ENCODE assay signal across 10 mouse cellular contexts in the genomic region with DNA sequence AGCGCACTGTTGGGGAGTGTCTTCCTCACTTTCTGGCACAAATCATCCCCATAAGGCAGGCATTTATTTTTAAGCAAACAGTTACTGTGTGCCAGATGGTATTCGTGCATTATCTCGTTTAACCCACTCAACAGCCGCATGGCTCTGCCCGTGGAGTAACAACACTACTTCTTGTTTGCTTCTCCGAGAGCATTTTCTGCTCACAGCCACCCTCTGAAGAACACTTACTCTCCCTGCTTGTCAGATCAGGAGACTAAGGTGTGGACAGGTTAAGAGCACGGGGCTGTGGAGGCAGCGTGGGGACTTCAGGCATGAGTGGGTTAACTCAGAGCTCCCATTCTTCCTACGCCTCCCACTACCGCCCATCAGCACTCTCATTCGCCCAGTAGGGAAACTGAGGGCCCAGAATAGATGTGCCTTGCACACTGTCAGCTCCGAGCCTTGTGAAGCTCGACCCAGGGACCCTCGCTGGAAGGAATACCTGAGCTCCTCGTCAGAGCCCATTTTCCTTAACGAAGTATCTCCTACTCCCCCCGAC. TPM values are rescaled to one million over a fixed set of nuclear protein-coding genes. Genes with fewer than 3 reads are reported as not detected.
DNase-seq lines count a peak whose midpoint lies in the region; ATAC-seq and TF ChIP-seq lines count a peak whose summit lies in the region.
"Had no signal": no experiment of that assay in that cellular context is flagged by ENCODE, and none has a peak within 500 bp of the region (broad histone marks: within the 10 kb centered on the region; RNA-seq: fewer than 3 reads in every experiment).

No protein-coding gene starts in this region.

- H3K9ac ChIP-seq in midbrain, postnatal 0 days (replicated peaks; ENCODE audit: low read length, poor library complexity, severe bottlenecking) = no peak overlapping the region; the same call in 1 of the 2 replicates
- H3K9ac ChIP-seq: liver, embryonic 15.5 days had no signal

- H3K9me3 ChIP-seq in midbrain, embryonic 10.5 days (replicated peaks) = no peaks in the 10 kb centered on the region
- H3K9me3 ChIP-seq in midbrain, postnatal 0 days (ENCODE audit: low read length) = no peaks in the 10 kb centered on the region
- H3K9me3 ChIP-seq: liver, embryonic 15.5 days had no signal

- 0 out of 2 replicates have a peak overlapping the region, but pooled peaks have one; percentile 0 for H3K27ac ChIP-seq in midbrain, embryonic 10.5 days (replicated peaks)
- no peak overlapping the region for H3K27ac ChIP-seq in midbrain, postnatal 0 days (ENCODE audit: low read depth, low read length)
- H3K27ac ChIP-seq: liver, embryonic 15.5 days had no signal

- no peaks in the 10 kb centered on the region for H3K27me3 ChIP-seq in midbrain, embryonic 10.5 days (ENCODE audit: low read depth, poor library complexity, severe bottlenecking)
- no peaks in the 10 kb centered on the region for H3K27me3 ChIP-seq in midbrain, postnatal 0 days (ENCODE audit: insufficient read depth, low read length)
- H3K27me3 ChIP-seq: CH12.LX; liver, embryonic 15.5 days had no signal

- H3K4me2 ChIP-seq in midbrain, postnatal 0 days (ENCODE audit: low read depth, low read length, poor library complexity, severe bottlenecking) = no peak overlapping the region

- DNase-seq in frontal cortex, adult 2 months (ENCODE audit: extremely low spot score in 1 of 2, low spot score in 1 of 2) = peak; percentile 80 to 81
- DNase-seq in frontal cortex, postnatal 10 days (ENCODE audit: low spot score in 2 of 2) = no peak
- DNase-seq in midbrain, embryonic 10.5 days (ENCODE audit: low spot score) = no peak
- DNase-seq in midbrain, postnatal 0 days (ENCODE audit: low spot score) = no peak
- peak; percentile 68 to 94 for DNase-seq in left cerebral cortex, postnatal 25 days (ENCODE audit: low spot score in 2 of 2)
- DNase-seq in telencephalon, adult 2 months (ENCODE audit: low read depth, low spot score) = peak; percentile 88
- no peak for DNase-seq in spleen, postnatal 14 days (ENCODE audit: low spot score in 2 of 2)
- DNase-seq in thymus, postnatal 10 days (ENCODE audit: low spot score in 2 of 2) = no peak

- H3K36me3 ChIP-seq in midbrain, embryonic 10.5 days = peaks cover 63% of the 10 kb centered on the region
- peaks cover 33% of the 10 kb centered on the region for H3K36me3 ChIP-seq in midbrain, postnatal 0 days (ENCODE audit: insufficient read depth, low read length)

- H3K4me1 ChIP-seq in midbrain, embryonic 10.5 days = peaks cover 37% of the 10 kb centered on the region
- peaks cover 5% of the 10 kb centered on the region; the same call in 1 of the 2 replicates for H3K4me1 ChIP-seq in midbrain, postnatal 0 days (ENCODE audit: insufficient read depth, low read length)

- no peak for TF ChIP-seq CTCF in midbrain, postnatal 0 days (IDR thresholded peaks at IDR 0.05)

- H3K4me3 ChIP-seq in midbrain, embryonic 10.5 days = peak overlapping the region; percentile 2; the same call in 1 of the 2 replicates
- no peak overlapping the region for H3K4me3 ChIP-seq in midbrain, postnatal 0 days (ENCODE audit: low read depth, low read length)
- H3K4me3 ChIP-seq: liver, embryonic 15.5 days had no signal

- intact Hi-C loops in left cerebral cortex, postnatal 25 days (cut with DNase I) = loop anchor here (1.0 to 2.0 kb wide), 3 partner anchors 14 to 58 kb away; a partner anchor contains a TSS

- ATAC-seq in midbrain, postnatal 0 days (ENCODE audit: low FRiP score) = no peak

- WGBS in midbrain, embryonic 10.5 days = 81% methylated on average over 17 of the region's 17 CpGs
- WGBS in midbrain, postnatal 0 days = 77% methylated on average over 17 of the region's 17 CpGs

RNA-seq across cellular contexts. Expression of a gene that starts 3.1 kb away (rescaled TPM):
- polyA plus RNA-seq in frontal cortex, adult 2 months (2012; rRNA removed) = 305 and 314 TPM in 2 replicates
- polyA plus RNA-seq in midbrain, embryonic 10.5 days (2016; fragmentation: Nextera tagmentation; extraction: Ambion mirVana) = 53.8 and 54.9 TPM in 2 replicates
- 121 and 145 TPM in 2 replicates for total RNA-seq in midbrain, postnatal 0 days (2014; rRNA removed)
- 120 and 125 TPM in 2 replicates for polyA plus RNA-seq in midbrain, postnatal 0 days (2015; fragmentation: Nextera tagmentation; extraction: Ambion mirVana)
- 100 to 1,000 TPM; 148 to 165 TPM for total RNA-seq in left cerebral cortex, postnatal 25 days (2021)

RNA-seq across cellular contexts. Expression of a gene that starts 3.6 kb away (rescaled TPM):
- polyA plus RNA-seq in frontal cortex, adult 2 months (2012; rRNA removed) = 4.4 and 6.4 TPM in 2 replicates
- 0.68 and 1.1 TPM in 2 replicates for polyA plus RNA-seq in midbrain, embryonic 10.5 days (2016; fragmentation: Nextera tagmentation; extraction: Ambion mirVana)
- 0.66 TPM in 1 of 2 replicates, not detected in the other for total RNA-seq in midbrain, postnatal 0 days (2014; rRNA removed)
- polyA plus RNA-seq in midbrain, postnatal 0 days (2015; fragmentation: Nextera tagmentation; extraction: Ambion mirVana) = 1.3 TPM in 2 replicates
- total RNA-seq in left cerebral cortex, postnatal 25 days (2021) = 1 to 10 TPM; 1.8 to 2.1 TPM

RNA-seq across cellular contexts. Expression of a gene that starts 14.2 kb away (rescaled TPM):
- 439 and 535 TPM in 2 replicates for polyA plus RNA-seq in frontal cortex, adult 2 months (2012; rRNA removed)
- polyA plus RNA-seq in midbrain, embryonic 10.5 days (2016; fragmentation: Nextera tagmentation; extraction: Ambion mirVana) = 41.0 and 60.5 TPM in 2 replicates
- total RNA-seq in midbrain, postnatal 0 days (2014; rRNA removed) = 196 and 209 TPM in 2 replicates
- polyA plus RNA-seq in midbrain, postnatal 0 days (2015; fragmentation: Nextera tagmentation; extraction: Ambion mirVana) = 219 and 235 TPM in 2 replicates
- total RNA-seq in left cerebral cortex, postnatal 25 days (2021) = 100 to 1,000 TPM; 311 to 316 TPM

RNA-seq across cellular contexts. Expression of a gene that starts 18.7 kb away (rescaled TPM):
- 1.4 and 1.9 TPM in 2 replicates for polyA plus RNA-seq in frontal cortex, adult 2 months (2012; rRNA removed)
- 0.42 and 0.64 TPM in 2 replicates for polyA plus RNA-seq in midbrain, embryonic 10.5 days (2016; fragmentation: Nextera tagmentation; extraction: Ambion mirVana)
- 0.16 and 1.1 TPM in 2 replicates for total RNA-seq in midbrain, postnatal 0 days (2014; rRNA removed)
- 0.21 and 0.38 TPM in 2 replicates for polyA plus RNA-seq in midbrain, postnatal 0 days (2015; fragmentation: Nextera tagmentation; extraction: Ambion mirVana)
- under 1 TPM in 1 of 2 experiments, not detected in 1; 0.87 TPM for total RNA-seq in left cerebral cortex, postnatal 25 days (2021)

RNA-seq across cellular contexts. Expression of a gene that starts 29.8 kb away (rescaled TPM):
- polyA plus RNA-seq in frontal cortex, adult 2 months (2012; rRNA removed) = 84.5 and 85.1 TPM in 2 replicates
- 376 and 407 TPM in 2 replicates for polyA plus RNA-seq in midbrain, embryonic 10.5 days (2016; fragmentation: Nextera tagmentation; extraction: Ambion mirVana)
- total RNA-seq in midbrain, postnatal 0 days (2014; rRNA removed) = 107 and 137 TPM in 2 replicates
- 127 and 135 TPM in 2 replicates for polyA plus RNA-seq in midbrain, postnatal 0 days (2015; fragmentation: Nextera tagmentation; extraction: Ambion mirVana)
- total RNA-seq in left cerebral cortex, postnatal 25 days (2021) = 10 to 100 TPM; 48.1 to 51.3 TPM

Comparison
In these comparisons a context has a peak if more than half of its experiments do, and no peak if none do; other contexts are left out.
1. DNase-seq: peak in frontal cortex, adult 2 months (2 of 2), left cerebral cortex, postnatal 25 days (2 of 2) and telencephalon, adult 2 months (single experiment); none in frontal cortex, postnatal 10 days (0 of 2), midbrain, embryonic 10.5 days (single experiment), midbrain, postnatal 0 days (single experiment), spleen, postnatal 14 days (0 of 2) and thymus, postnatal 10 days (0 of 2).